Mouse (Mus musculus) liver, postnatal 0 days (tissue): ENCODE results near the gene Ctnnbip1.

Experiments used
- CTCF ChIP-seq: sonication (generic); IDR thresholded peaks from 2 replicates; pipeline ENCODE4 v1.5.1; 2016; ENCODE audit warnings: antibody characterized with exemption, low read depth
- EP300 ChIP-seq: IDR thresholded peaks from 2 replicates; pipeline ENCODE4 v1.6.1; 2016; ENCODE audit warnings: antibody characterized with exemption, low read depth, mild to moderate bottlenecking

DNA sequence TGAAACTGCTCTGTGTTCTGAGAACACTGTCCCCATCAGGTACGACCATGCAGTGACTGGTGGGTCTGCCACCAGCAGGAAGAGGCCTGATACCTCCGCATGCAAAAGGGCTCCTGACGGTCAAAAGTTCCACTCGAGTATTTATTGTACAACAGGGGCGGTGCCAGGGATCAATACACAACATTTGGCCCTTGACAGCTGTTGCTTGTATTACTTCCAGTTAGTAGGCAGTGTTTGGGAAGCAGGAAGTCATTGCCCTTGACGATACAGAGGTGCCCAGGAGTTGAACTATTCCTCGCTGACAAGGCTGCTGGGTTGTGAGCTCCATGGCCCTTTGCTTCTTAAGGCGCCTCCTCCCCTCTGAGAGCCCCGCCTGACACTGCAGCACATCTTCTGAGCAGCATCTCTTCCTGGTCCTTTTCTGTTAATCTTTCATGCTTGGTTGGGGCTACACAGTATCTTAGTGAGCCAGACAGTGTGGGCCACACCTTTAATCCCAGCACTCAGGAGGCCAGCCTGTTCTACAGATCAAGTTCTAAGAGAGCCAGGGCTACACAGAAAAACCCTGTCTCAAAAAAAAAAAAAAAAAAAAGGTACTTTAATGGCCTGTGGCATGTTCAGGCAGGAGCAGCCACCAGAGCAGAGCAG, 28.9 kb downstream of the Ctnnbip1 start:
- no peak for TF ChIP-seq CTCF
- no peak for TF ChIP-seq EP300
